Mouse (Mus musculus) regulatory T cell (primary cell): ENCODE results near the gene Pum2.

Experiments used
- in situ Hi-C: fragments of 300-600 bp; cut with MboI, MseI; formaldehyde crosslinking; loops from one replicate; pipeline ENCODE4 v1.15.1; 2025; ENCODE audit warnings: high pct_unique_total_duplicates

Gene Pum2

DNA sequence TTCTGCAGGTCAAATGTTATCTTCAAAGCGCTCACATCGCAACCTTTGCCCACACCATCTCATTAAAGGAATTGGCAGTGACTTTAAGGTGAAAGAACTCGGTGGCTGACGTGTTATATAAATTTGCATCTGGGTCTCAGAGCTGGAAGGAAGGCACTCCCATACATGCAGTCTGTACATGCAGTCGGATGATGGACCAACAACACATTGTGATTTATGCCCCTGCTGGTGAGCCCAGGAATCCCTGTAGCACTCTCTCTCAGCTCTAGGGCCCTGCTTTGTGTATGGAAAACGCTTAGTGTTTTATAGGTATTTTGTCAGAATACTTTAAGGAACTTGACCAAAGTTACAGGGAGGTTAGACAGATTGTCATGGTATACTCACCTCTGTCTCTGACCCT is 86.6 kb downstream of the Pum2 start:
- in situ Hi-C loops, result no loop called here

DNA sequence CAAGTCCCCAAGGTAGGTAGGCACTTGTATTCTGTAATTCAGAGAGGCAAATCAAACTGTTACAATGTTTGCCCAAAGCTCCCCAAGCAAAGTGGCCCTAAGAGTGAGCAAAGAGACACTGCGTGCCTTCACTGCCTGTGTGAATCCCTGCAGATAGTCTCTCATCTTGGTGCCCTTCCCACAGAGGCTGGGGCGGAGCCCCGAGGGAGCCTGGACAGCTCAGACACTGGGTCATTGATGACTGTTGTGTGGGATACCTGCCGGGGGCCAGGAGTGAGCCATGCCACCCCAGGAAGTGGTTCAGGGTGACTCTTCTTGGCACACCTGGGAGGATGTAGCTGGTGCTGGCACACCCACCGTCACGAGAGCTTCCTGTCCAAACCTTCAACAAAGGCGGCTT is 87.1 kb downstream of the Pum2 start:
- in situ Hi-C loops, result no loop called here

DNA sequence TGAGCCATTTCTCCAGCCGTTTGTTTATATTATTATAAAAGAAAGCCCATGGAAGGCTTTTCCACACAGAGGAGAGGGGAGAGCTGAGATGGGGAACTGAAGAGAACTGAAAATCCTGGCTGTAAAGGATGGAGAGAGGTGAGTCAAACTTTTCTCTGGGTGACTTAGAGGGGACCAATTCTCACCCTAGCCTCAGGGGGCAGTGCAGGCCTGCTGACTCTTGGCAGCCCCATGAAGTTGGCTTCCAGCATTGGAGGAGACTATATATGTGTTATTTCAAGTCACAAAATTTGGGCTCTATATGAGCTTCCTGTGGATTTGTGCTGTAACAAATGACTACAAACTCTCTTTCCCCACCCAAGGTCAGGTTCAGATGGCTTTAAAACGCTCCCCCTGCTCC is 88.7 kb downstream of the Pum2 start:
- in situ Hi-C loops, result no loop called here

DNA sequence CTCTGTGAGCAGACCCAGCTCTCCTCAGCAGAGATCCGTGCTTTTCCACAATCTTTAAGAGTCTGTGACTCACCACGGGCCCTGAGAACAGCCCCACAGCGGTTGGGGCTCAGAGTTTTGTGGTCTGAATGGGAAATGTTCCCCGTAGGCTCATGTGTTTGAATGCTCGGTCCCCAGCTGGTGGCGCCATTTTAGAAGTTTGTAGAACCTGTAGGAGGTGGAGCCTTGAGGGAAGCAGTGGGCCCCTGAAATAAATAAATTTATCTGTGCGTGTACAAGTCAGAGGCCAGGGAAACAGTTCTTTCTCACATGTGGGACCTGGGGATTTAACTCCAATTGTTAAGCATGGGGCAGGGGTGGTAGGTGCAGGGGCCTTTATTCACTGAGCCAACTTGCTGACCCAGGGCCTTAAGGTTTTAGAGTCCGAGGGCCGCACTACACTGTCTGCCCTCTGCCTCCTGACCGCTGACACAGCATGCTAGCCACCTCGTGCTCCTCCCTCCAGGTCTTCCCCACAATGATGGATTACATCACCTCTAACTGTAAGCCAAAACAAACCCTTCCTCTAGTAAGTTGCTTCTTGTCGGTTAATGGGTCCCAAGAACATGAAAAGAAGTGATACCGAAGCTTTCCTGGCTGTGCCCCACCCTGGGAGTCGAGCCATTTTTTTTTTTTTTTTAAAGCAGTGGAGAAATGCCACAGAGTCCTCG is 90.4 kb downstream of the Pum2 start:
- in situ Hi-C loops, result no loop called here

DNA sequence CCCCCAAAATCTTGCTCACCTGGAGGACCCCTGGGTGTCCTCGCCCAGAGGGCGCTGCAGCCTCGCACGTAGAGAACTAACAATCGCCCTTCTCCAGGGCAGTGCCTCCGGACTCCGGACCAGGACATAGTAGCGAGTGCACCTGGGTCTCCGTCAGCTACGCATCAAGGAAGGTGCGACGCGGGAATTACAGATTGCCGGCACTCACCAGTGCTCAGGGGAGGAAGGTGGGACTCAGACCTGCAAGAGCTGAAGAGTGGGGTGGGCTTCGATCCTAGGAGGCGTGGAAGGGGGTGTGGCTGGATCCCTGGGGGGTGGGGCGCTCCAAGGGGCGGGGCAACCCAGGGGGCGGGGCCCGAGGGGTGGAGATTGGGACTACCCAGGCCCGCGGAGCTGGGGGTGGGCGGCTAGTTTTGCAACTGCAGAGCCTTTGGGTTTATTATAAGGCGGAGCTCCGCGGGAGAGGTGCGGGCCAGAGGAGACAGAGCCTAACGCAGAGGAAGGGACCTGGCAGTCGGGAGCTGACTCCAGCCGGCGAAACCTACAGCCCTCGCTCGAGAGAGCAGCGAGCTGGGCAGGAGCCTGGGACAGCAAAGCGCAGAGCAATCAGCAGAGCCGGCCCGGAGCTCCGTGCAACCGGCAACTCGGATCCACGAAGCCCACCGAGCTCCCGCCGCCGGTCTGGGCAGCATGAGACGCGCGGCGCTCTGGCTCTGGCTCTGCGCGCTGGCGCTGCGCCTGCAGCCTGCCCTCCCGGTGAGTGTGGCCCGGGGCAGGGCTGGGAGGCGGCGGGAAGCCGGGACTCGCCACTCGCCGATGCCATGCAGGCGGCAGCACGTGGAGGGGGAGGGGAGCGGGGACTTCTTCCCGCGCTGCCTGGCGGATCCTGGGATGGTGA is 97.3 kb downstream of the Pum2 start, which contains the start of gene Sdc1:
TSS of gene Sdc1 (plus strand) at position 378 of the 898 bp plus-strand sequence.
- in situ Hi-C loops, result loop anchor here (10.0 kb wide), 1 partner anchor 566 kb away; the partner anchor contains the start of gene Ldah

DNA sequence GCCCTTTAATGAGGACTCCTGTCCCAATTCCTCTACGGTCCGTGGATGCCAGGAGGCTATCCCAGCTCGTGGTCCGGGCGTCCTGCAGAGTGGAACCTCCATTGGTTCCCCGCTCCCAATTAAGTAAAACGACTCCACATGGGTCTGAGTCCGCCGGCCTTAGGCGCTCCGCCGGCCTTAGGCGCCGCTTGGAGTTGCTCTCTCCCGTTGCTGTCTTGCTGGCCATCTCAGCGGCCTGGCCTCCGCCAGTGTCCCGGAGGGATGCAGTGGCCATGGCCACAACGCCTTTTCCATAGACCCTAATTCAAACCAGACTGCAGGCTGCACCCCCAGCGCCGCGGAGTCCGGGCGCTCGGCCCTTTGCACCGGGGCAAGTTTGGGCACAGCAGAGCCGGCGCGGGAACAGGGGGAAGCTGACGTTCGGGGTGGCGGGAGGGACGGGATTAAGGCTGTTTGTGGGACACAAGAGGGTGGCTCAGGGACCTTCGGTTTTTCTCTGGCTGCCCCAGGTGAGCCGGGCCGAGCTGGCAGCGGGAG is 98.0 kb downstream of the Pum2 start:
- in situ Hi-C loops, result loop anchor here (10.0 kb wide), 1 partner anchor 567 kb away; the partner anchor contains the start of gene Ldah

DNA sequence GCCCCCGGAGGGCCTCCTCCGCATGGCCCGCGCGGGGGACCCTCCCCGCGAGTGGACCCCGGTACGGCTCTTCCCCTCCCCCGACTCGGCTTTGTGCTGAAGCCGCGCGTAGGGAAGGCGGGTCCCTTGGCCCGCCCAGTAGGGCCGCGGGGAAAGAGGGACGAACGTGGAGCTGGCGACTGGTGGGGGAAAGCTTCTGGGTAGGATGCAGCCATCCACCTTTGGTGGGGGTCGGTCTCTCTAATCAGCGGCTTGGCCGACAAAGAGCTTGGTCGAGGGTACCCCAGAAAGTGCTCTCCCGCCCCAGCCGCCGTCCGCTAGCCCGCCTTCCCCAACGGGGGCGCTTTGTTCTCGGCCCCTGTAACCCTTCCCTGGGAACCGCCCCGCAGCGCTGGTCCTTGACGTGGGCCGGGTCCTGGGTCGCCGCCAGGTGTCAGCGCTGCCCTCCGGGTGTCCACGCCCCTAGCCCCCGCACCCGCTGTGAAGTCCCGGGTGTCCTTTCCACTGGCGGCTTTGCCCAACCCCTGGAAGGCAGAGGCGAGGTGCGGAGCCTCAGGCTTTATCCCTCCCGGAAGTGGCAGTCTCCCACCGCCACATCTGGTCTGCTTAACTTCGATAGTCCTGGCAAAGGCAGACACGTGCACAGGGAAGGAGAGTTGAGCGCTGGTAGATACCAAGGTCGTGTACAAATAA is 98.7 kb downstream of the Pum2 start:
- in situ Hi-C loops, result loop anchor here (10.0 kb wide), 1 partner anchor 568 kb away; the partner anchor contains the start of gene Ldah

DNA sequence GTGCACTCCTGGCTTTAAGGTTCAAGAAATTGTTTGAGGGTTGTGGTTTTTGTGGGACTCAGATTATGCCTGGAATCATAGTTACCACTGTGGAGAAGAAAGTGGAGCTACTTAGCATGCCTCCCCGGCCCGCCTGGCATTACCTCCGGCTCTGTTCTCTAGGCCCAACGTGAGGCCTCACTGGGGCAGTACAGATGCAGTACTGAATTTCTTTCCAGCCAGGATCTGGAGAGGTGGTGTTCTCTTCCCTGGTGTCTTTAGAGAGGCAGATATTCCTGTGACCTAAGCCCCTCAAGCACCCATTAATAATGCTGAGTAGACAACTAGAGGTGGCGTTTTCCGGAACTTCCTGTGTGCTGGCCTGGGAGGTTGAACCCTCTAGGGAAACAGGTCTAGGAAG is 99.4 kb downstream of the Pum2 start:
- in situ Hi-C loops, result loop anchor here (10.0 kb wide), 1 partner anchor 569 kb away; the partner anchor contains the start of gene Ldah

DNA sequence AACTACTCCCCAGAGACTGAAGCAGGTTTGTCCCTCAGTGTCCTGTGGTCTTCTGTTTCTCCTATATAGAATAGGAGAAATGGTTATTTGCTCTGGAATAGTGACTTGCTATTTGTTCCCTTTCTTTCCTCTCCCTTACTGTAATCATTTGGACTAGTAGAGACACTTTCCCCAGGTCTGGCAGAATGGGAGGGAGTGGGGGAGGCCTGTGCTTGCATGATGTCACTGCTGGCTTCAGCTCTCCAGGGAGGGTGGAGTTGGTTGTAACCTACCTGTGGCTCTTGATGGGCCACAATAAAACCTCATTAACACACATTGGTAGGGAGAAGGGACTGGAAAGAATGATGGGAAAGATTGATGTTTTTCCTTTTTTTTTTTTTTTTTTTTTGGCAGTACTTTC is 100.2 kb downstream of the Pum2 start:
- in situ Hi-C loops, result loop anchor here (10.0 kb wide), 1 partner anchor 569 kb away; the partner anchor contains the start of gene Ldah

DNA sequence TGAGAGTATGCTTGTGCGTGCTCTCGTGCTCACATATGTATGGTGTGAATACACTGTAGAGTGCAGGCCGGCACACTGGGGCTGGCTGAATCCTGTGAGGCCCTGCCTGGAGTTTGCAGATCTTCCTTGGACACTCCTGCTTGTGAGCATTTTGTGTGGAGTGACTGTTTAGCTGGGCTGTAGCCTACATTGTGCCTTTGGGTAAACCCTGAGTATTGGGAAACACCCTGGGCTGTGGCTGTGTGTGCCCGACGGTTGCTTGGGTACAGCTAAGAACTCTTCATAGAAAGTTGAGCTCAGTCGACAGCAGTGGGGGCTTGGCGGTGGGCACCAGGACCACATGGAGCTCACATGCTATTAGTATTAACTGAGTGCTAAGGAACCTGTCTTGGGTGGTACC is 102.3 kb downstream of the Pum2 start:
- in situ Hi-C loops, result loop anchor here (10.0 to 25.0 kb wide), 2 partner anchors 571 to 1611 kb away; partner anchors contain the start of genes Ldah and Rdh14

DNA sequence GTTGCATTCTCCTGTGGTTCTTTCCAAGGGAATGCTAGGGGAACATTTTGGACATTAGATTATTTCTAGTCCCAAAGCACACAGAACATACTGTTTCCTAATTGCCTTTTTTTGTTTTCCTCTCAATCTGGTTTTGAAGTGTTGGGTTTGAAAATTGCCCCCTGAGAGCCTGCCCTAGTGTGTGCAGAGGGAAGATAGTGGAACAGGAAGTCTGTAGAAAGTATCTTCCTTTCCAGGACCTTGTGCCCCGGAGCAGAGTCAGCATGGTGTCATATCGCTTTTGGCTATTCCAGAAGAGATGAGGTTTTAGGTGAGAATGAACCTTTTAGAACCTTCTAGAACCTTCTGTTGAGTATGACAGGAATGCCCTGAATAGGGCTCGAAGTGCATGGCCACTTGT is 102.8 kb downstream of the Pum2 start:
- in situ Hi-C loops, result loop anchor here (10.0 to 25.0 kb wide), 2 partner anchors 572 to 1611 kb away; partner anchors contain the start of genes Ldah and Rdh14

DNA sequence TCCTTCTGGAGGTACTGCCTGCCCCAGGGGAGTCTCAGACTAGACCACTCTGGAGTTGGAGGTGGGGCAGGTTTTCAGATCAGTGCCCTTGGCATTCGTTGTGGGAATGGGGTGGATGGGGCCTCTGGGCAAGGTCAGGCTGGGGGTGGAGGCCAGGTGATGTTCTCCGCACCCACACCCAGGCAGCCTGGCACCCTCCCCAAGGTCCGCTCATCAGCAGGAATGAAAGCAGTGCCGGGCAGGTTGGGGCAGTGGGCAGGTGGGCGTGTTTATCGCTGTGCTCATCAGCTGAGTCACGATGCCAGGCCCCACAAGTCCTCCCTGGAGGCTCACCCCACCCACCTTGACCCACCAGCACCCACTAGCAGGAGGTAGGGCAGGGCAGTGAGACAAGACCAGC is 104.2 kb downstream of the Pum2 start:
- in situ Hi-C loops, result loop anchor here (10.0 to 25.0 kb wide), 2 partner anchors 573 to 1609 kb away; partner anchors contain the start of genes Ldah and Rdh14

DNA sequence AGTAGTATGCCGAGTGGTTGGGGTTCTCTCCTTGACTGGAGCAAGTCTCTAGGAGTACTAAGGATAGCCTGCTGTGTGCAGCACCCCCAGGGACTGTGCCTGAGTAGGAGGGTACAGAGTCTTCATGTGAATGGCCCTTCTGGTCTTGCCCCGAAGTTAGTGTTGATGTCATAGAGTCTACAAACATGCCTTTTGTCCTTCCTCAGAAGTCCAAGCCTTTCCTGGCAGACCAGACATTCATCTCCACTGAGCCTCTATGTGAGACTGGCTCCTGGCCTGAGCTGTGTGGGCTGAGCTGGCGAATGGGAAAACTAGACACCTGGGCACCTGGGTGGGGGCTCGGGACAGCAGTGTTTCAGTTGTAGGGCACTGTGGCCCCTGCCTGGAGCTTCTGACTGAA is 105.9 kb downstream of the Pum2 start:
- in situ Hi-C loops, result loop anchor here (10.0 to 25.0 kb wide), 2 partner anchors 575 to 1607 kb away; partner anchors contain the start of genes Ldah and Rdh14

DNA sequence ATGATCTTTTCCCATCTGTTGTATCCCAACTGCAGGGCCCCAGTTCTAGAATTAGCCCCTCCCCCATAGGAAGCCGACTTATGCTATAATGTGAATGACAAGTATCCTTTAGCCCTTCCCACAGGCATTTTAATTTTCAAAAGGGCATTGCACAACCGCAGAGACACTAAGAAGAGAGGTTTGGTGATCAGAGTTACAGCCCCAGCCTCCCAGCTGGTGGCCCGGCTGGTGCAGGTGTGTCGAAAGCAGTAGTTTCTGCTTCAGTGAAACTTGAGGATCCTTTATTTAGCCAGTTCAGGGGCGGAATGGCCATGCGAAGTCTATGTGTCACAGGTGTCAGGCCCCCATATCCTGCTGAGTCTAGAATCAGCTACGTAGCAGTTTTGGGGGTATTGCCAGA is 107.2 kb downstream of the Pum2 start:
- in situ Hi-C loops, result loop anchor here (25.0 kb wide), 1 partner anchor 1606 kb away; the partner anchor contains the start of gene Rdh14

DNA sequence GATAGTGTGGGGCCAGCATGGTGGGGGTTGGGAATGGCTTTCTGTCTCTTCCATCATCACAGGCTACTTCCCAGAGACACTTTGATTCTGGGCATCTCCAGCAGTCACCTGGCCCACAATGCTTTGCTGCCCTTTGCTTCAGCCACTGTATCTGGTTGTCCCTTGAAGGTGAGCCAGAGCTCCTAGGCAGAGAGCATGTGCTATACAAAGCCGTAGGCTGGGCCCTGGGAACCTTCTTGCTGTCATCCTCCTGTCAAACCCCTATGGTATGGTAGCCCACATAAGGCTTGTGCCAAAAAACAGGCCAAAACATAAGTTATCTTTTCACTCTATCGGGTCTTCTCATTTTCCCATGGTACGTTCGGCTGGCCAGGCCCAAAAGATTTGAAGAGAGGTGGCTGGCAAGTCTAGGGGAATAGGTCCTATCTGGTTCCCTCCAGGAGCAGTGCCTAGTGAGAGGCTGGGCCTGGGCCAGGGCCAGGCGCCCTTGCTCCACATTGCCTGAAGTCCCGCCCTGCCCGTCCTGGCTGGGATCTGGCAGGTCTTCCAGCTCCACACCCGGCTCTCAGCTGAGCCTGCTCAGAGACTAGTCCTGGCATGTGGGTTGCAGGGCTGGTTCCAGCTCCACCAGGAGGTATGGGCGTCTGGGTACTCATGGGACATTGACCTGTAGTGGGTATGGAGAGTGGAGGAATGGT is 107.9 kb downstream of the Pum2 start:
- in situ Hi-C loops, result loop anchor here (25.0 kb wide), 1 partner anchor 1605 kb away; the partner anchor contains the start of gene Rdh14

DNA sequence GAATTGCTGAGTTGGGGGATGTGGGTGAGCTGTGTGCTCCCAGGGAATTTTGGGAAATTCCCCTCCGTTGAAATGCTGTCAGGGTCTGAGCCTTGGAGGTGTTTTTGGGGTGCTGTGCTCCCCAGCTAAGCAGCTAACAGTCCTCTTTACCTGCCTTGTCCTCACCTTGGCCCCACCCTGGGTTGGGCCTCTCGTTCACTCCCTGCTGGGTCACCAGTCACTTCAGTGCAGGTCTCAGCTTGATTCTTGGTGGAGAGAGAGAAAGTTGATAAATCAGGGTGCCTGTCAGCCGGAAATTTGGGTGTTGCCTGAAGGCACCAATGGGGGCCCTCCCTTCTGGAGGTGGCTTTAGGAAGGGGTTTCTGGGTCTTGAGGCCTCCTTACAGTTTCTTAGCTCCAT is 108.6 kb downstream of the Pum2 start:
- in situ Hi-C loops, result loop anchor here (25.0 kb wide), 1 partner anchor 1605 kb away; the partner anchor contains the start of gene Rdh14

DNA sequence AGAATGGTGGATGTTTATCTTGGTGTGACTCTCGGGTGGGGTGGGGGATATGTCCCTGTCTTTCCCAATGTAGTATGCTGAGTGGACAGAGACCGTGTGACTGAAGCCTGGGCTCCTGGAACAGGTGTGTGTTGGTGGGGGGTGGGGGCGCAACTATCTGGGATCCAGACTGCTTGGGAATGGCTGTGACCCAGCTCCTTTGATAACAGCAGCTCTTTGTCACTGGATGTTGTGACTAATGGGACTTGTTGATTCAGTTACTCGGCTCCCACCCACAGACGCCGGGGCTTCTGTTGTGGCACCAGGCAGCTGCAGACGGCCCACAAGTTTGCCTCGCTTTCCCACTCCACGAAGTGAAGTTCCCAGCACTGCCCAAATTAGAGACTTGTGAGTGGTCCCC is 110.3 kb downstream of the Pum2 start:
- in situ Hi-C loops, result loop anchor here (25.0 kb wide), 1 partner anchor 1603 kb away; the partner anchor contains the start of gene Rdh14

DNA sequence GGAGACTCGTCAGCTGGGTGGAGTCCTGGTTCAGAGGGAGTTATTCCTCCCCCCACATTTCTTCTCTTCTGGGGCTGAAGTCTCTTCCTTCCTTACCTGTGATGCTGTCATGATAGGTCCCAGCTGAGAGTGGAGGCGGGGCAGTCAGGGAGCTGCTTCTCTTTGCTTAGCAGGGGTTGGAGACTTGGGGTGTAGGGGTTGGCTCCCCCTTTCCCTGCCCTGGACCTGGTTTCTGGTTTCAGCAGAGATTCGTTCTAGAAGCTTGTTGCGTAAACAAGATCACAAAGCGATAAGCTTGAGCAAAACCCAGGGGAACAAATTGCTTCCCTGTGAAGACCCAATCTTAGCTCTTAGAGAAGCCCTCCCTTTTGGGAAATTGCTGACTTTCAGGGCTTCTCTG is 112.5 kb downstream of the Pum2 start:
- in situ Hi-C loops, result loop anchor here (25.0 kb wide), 1 partner anchor 1601 kb away; the partner anchor contains the start of gene Rdh14

DNA sequence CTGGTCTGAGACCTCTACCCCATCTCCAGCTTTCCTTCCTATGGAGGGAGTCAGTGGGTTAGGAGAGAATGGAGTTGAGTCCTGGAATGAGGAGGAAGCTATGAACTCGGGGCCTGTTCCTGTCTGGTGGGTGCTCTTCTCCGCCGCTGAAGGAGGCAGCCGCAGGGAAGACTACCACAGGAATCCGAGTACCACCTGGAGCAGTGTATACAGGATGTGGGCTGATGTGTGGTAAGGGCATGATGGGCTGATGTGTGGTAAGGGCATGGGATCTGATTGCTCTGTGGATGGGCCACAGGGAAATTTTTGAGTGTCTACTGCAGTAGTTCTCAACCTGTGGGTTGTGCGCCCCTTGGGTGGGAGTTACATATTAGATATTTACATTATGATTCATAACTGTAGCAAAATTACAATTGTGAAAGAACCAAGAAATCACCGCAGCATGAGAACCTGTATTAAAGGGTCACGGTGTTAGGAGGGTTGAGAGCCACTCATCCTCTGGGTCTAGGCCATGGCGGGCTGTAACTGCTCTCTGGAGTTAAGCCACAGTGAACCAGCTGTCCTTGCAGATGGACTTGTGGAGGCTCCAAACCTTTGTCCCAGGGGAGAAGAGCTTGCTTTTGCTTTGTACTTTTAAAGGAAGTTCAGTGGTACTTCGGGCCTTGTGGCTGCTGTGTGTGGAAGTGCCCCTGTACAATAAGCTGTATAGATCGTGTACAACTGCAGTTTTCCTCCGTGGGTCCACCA is 113.2 kb downstream of the Pum2 start:
- in situ Hi-C loops, result loop anchor here (25.0 kb wide), 1 partner anchor 1600 kb away; the partner anchor contains the start of gene Rdh14
